Mouse (Mus musculus) spleen, adult 2 months (tissue): Measurements from ENCODE around the gene Cactin.

Experiments
- CTCF ChIP-seq: fragments of 200-500 bp; IDR thresholded peaks from 2 replicates; pipeline ENCODE4 v1.5.1; 2011; ENCODE audit warnings: mild to moderate bottlenecking, inconsistent platforms; ENCODE audit not compliant: insufficient read depth, insufficient read length, insufficient replicate concordance; ENCODE audit errors: extremely low read depth
- POLR2A ChIP-seq: fragments of 200-500 bp; IDR thresholded peaks from 2 replicates; pipeline ENCODE4 v1.6.1; 2011; ENCODE audit warnings: low read depth, low read length, inconsistent platforms

GRCm38 (mm10) chr10:81335393-81336340, 14.8 kb downstream of the Cactin start:
- no peak for TF ChIP-seq CTCF
- TF ChIP-seq POLR2A: no peak
